Mouse (Mus musculus) G1E (cell line): ENCODE measurements around the gene Cbfa2t3. TPM values are rescaled to one million over a fixed set of nuclear protein-coding genes. Genes with fewer than 3 reads are reported as not detected.

Experiments used
- ATAC-seq: 2 replicates; pipeline ENCODE4 v1.8.0; 2016; ENCODE audit warnings: mild to moderate bottlenecking; ENCODE audit not compliant: insufficient number of reproducible peaks, poor library complexity, low FRiP score, severe bottlenecking; ENCODE audit errors: extremely low read depth
- DNase-seq: peaks from one replicate; pipeline ENCODE4 v3.0.0; 2012; ENCODE audit warnings: low spot score
- H3K27me3 ChIP-seq: 2 replicates; pipeline ENCODE4 v1.6.1; 2012; ENCODE audit warnings: mild to moderate bottlenecking, low read length, inconsistent platforms; ENCODE audit not compliant: insufficient read depth
- H3K36me3 ChIP-seq: replicated peaks from 2 replicates; pipeline ENCODE3; 2012; ENCODE audit warnings: mild to moderate bottlenecking, inconsistent platforms
- H3K4me1 ChIP-seq: 2 replicates; pipeline ENCODE4 v1.6.1; 2012; ENCODE audit warnings: low read depth, low read length, inconsistent platforms, mixed read lengths; ENCODE audit not compliant: insufficient read depth
- H3K4me3 ChIP-seq: 2 replicates; pipeline ENCODE4 v1.5.1; 2012; ENCODE audit warnings: low read depth, mild to moderate bottlenecking, inconsistent platforms, low read length, moderate library complexity, mixed read lengths
- H3K9me3 ChIP-seq: replicated peaks from 2 replicates; pipeline ENCODE4 v1.6.1; 2012; ENCODE audit warnings: inconsistent platforms
- CTCF ChIP-seq: IDR thresholded peaks from 2 replicates; pipeline ENCODE4 v1.5.1; 2012; ENCODE audit warnings: low read depth, low read length, inconsistent platforms, mixed read lengths
- GATA1 ChIP-seq: IDR thresholded peaks from 2 replicates; pipeline ENCODE4 v1.6.1; 2012; ENCODE audit warnings: borderline replicate concordance, low read length, inconsistent platforms, mixed read lengths
- GATA2 ChIP-seq: IDR thresholded peaks from 2 replicates; pipeline ENCODE4 v1.6.1; 2012; ENCODE audit warnings: low read depth, low read length, inconsistent platforms, borderline replicate concordance
- POLR2AphosphoS5 ChIP-seq: IDR thresholded peaks from 2 replicates; pipeline ENCODE4 v1.6.1; 2012; ENCODE audit warnings: low read depth, low read length, inconsistent platforms; ENCODE audit not compliant: insufficient replicate concordance
- TAL1 ChIP-seq: conservative IDR thresholded peaks from 2 replicates; pipeline ENCODE4 v1.6.1; 2012; ENCODE audit warnings: low read depth, low read length, inconsistent platforms, mixed read lengths
- polyA plus RNA-seq: library from polyadenylated mRNA; stranded (reverse); fragments of >175 nt; gene quantifications from 2 replicates; pipeline ENCODE4 v1.2.3, GENCODE M21; 2012
- total RNA-seq, 2 experiments: library from RNA; stranded (forward) in 1 of 2; stranded (reverse) in 1 of 2; fragments of 200-1000 nt in 1 of 2; fragments of >200 nt in 1 of 2; fragmentation: Nextera tagmentation in 1 of 2; gene quantifications; 2 replicates each; pipeline ENCODE4 v1.2.3; 2014 to 2017

The Cbfa2t3 gene
- total and polyA plus RNA-seq, 3 experiments: 19.9 to 287 (median 99.0) TPM

DNA sequence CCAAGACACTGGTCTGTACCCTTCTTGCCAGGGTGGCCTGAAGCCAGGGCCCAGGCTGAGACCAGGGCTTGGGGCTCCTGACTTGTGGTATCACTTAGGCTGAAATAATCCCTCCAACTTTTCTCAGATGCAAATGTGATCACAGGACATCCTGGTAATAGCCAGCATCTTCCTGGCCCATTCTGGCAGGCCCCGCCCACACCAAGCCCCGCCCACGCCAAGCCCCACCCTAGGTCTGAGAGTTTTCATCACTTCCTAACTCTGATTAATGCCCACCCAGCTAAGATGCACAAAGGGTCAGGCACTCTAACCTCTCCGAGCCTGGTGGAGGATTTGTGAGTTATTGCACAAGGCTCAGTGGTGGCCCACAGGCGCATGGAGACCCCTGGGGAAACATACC lies 78.5 kb downstream of the Cbfa2t3 start:
- Histone ChIP-seq H3K4me1 (peaks cover 16% of the 10 kb centered on the region), H3K27me3 (peaks cover 31% of the 10 kb centered on the region), H3K9me3 (no peaks in the 10 kb centered on the region), H3K36me3 (peaks cover 15% of the 10 kb centered on the region), H3K4me3 (no peak overlapping the region)
- no peak for ATAC-seq
- no peak for DNase-seq
- no peak for TF ChIP-seq POLR2AphosphoS5
- TF ChIP-seq GATA1: no peak
- TF ChIP-seq GATA2: no peak
- TF ChIP-seq TAL1: no peak
- no peak for TF ChIP-seq CTCF

DNA sequence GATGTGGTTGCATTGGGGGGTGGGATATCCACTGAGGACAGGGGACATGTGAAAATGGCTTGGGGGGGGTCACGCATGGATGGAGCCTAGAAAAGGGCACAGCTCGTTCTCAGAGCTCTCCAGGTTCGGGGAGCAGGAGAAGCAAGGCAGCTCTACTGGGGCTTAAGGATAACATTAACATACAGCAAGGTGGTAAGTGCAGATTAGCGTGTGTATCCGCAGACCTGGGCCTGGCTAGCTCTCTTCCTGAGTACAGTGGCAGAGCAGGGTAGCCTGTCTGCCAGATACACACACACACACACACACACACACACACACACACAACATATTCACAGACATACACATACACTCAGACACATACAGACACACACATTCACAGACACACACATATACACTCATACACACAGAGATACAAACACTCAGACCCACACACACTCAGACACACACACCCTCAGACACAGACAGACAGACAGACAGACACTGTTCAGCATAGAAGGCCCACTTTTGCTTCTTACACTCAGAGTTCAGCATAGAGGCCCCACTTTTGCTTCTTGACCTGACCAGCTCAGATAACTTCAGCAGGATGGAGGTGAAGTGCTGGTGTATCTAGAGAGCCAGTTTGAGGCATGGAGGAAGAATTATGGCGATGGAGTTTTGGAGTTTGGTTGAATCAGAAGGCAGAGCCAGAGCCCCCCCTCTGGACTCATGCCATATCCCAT lies 80.1 kb downstream of the Cbfa2t3 start:
- ATAC-seq (no peak; the same call in 1 of the 2 replicates), DNase-seq (no peak)
- Histone ChIP-seq H3K9me3 (no peaks in the 10 kb centered on the region), H3K36me3 (peaks cover 28% of the 10 kb centered on the region), H3K4me1 (peaks cover 16% of the 10 kb centered on the region), H3K4me3 (no peak overlapping the region), H3K27me3 (peaks cover 31% of the 10 kb centered on the region)
- TF ChIP-seq CTCF: no peak
- no peak for TF ChIP-seq TAL1
- no peak for TF ChIP-seq GATA2
- no peak for TF ChIP-seq GATA1
- TF ChIP-seq POLR2AphosphoS5: no peak

- ATAC-seq (peak; percentile 28; the same call in 1 of the 2 replicates), DNase-seq (peak; percentile 62)
- H3K9me3 ChIP-seq: no peaks in the 10 kb centered on the region
- peaks cover 36% of the 10 kb centered on the region for H3K36me3 ChIP-seq
- peaks cover 29% of the 10 kb centered on the region for H3K27me3 ChIP-seq
- H3K4me3 ChIP-seq: no peak overlapping the region
- H3K4me1 ChIP-seq: peaks cover 16% of the 10 kb centered on the region
- no peak for TF ChIP-seq TAL1
- no peak for TF ChIP-seq GATA2
- no peak for TF ChIP-seq CTCF
- TF ChIP-seq GATA1: no peak
- TF ChIP-seq POLR2AphosphoS5: no peak
Observed at GRCm38 (mm10) chr8:122617947-122618546, 80.9 kb downstream of the Cbfa2t3 start.

DNA sequence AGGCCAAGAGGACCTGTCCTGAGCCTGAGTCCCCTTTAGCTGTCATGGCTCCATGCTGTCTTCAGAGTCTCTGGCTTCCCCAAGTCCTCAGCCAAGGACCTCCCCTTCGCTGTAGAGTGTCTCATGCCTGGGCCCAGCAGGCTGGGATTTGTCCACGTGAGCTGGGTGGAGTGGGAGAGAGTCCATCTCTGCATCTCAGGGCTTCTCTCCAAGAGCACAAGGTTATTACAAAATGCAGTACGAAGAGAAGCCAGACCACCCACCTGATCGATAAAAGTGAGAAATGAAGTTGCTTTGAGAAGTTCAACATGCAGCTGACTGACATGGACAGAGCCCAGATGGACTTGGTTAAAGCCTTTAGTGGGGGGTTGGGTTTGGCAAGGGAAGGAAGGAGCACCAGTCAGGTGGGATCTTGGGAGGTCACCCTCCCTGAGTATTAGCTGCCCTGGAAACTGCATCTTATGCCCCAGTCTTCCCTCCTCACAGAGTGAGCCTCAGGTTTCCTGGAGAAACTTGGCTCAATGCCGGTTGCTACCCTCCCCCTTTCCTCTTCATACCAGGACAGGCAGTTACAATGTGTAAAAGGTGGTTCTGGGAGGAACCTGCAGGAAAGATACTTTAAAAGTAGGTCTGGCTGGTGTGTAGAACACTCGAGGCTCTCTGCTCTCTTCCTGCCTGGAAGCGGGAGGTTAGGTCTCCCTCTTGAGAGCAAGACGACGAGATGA lies 82.6 kb downstream of the Cbfa2t3 start:
- Histone ChIP-seq H3K4me1 (peaks cover 28% of the 10 kb centered on the region), H3K27me3 (peaks cover 13% of the 10 kb centered on the region), H3K36me3 (peaks cover 43% of the 10 kb centered on the region), H3K4me3 (no peak overlapping the region), H3K9me3 (no peaks in the 10 kb centered on the region)
- no peak for TF ChIP-seq GATA1
- no peak for TF ChIP-seq POLR2AphosphoS5
- no peak for TF ChIP-seq CTCF
- DNase-seq (no peak), ATAC-seq (no peak)

- Histone ChIP-seq H3K4me1 (peaks cover 20% of the 10 kb centered on the region), H3K36me3 (peaks cover 39% of the 10 kb centered on the region), H3K4me3 (peak within 1 kb of the TSS; percentile 86), H3K9me3 (no peaks in the 10 kb centered on the region), H3K27me3 (peaks cover 6% of the 10 kb centered on the region; the same call in 1 of the 2 replicates)
- DNase-seq (peak; percentile 86), ATAC-seq (peak; percentile 99)
- TF ChIP-seq CTCF (no peak), GATA1 (no peak), POLR2AphosphoS5 (no peak), GATA2 (no peak), TAL1 (no peak)
Observed at GRCm38 (mm10) chr8:122611295-122612133, 87.4 kb downstream of the Cbfa2t3 start, which contains the start of the genes Galns and Trappc2l. TSS of gene Galns (minus strand) at chr8:122611463. TSS of gene Trappc2l (plus strand) at chr8:122611640.
